Mouse (Mus musculus) heart, embryonic 14.5 days (tissue): ENCODE data around the gene Trim40. TPM values are rescaled to one million over a fixed set of nuclear protein-coding genes. Genes with fewer than 3 reads are reported as not detected.

Experiments
- ATAC-seq: fragments of 200-750 bp; cut with Nextera tagmentation; 2 replicates; pipeline ENCODE4 v1.8.0; 2017; ENCODE audit warnings: low read depth, moderate TSS enrichment; ENCODE audit not compliant: insufficient number of reproducible peaks, insufficient read depth, low FRiP score
- H3K27ac ChIP-seq, 2 experiments: fragments of 200-500 bp in 1 of 2; fragments of 300-500 bp in 1 of 2; sonication (generic) in 1 of 2; replicated peaks in 1 of 2; 2 replicates each; pipeline ENCODE4 v1.5.1; 2012 to 2014; ENCODE audit warnings: low read depth in 2 of 2, low read length in 2 of 2, control low read depth in 1 of 2, mild to moderate bottlenecking in 1 of 2, mixed read lengths in 1 of 2; ENCODE audit not compliant: control insufficient read depth in 1 of 2, insufficient read depth in 1 of 2
- H3K27me3 ChIP-seq: fragments of 300-500 bp; sonication (generic); 2 replicates; pipeline ENCODE4 v1.6.1; 2014; ENCODE audit warnings: mild to moderate bottlenecking, low read length, control low read depth; ENCODE audit not compliant: control insufficient read depth, insufficient read depth
- H3K36me3 ChIP-seq: fragments of 300-500 bp; sonication (generic); 2 replicates; pipeline ENCODE4 v1.6.1; 2014; ENCODE audit warnings: mild to moderate bottlenecking, control low read depth, low read length, mixed read lengths; ENCODE audit not compliant: control insufficient read depth, insufficient read depth
- H3K4me1 ChIP-seq, 2 experiments: fragments of 200-500 bp in 1 of 2; fragments of 300-500 bp in 1 of 2; sonication (generic) in 1 of 2; 2 replicates each; pipeline ENCODE4 v1.6.1; 2012 to 2014; ENCODE audit warnings: low read length in 2 of 2, control low read depth in 1 of 2, mixed read lengths in 1 of 2; ENCODE audit not compliant: control insufficient read depth in 2 of 2, insufficient read depth in 2 of 2
- H3K4me2 ChIP-seq: fragments of 300-500 bp; sonication (generic); 2 replicates; pipeline ENCODE4 v1.6.1; 2014; ENCODE audit warnings: mild to moderate bottlenecking, low read length
- H3K4me3 ChIP-seq, 2 experiments: fragments of 200-500 bp in 1 of 2; fragments of 300-500 bp in 1 of 2; sonication (generic) in 1 of 2; 2 replicates each; pipeline ENCODE4 v1.5.1; 2012 to 2014; ENCODE audit warnings: low read length in 2 of 2, mild to moderate bottlenecking in 2 of 2, control low read depth in 1 of 2, low read depth in 1 of 2, moderate library complexity in 1 of 2; ENCODE audit not compliant: control insufficient read depth in 1 of 2, insufficient read depth in 1 of 2
- H3K9ac ChIP-seq: fragments of 300-500 bp; sonication (generic); 2 replicates; pipeline ENCODE4 v1.6.1; 2014; ENCODE audit warnings: mild to moderate bottlenecking, low read length
- H3K9me3 ChIP-seq: fragments of 300-500 bp; sonication (generic); 2 replicates; pipeline ENCODE4 v1.6.1; 2016; ENCODE audit warnings: low read length, control low read depth; ENCODE audit not compliant: control insufficient read depth
- WGBS: fragments of 180-500 bp; shearing (Covaris S2); extraction: QIAGEN DNeasy Blood & Tissue Kit; methylation state at CpG from one replicate; pipeline ENCODE4 v1.1.7; 2014; 5-methylcytosine and 5-hydroxymethylcytosine counted together
- polyA plus RNA-seq: library from polyadenylated mRNA; unstranded; fragments of >200 nt; fragmentation: Nextera tagmentation; extraction: Ambion mirVana; gene quantifications from 2 replicates; pipeline ENCODE4 v1.2.1, GENCODE M21; 2014

Gene Trim40
- polyA plus RNA-seq, 1 experiment from 2014 or later = not detected

- H3K27ac ChIP-seq = no peak overlapping the region
- WGBS = 79% methylated on average over 5 of the region's 5 CpGs
- 0 out of 2 replicates have a peak, but pooled peaks cover 3% of the 10 kb centered on the region for H3K36me3 ChIP-seq
- no peaks in the 10 kb centered on the region for H3K27me3 ChIP-seq
- no peak overlapping the region for H3K4me2 ChIP-seq
- ATAC-seq = no peak
- H3K9me3 ChIP-seq = no peaks in the 10 kb centered on the region
- no peak overlapping the region for H3K4me3 ChIP-seq
- H3K9ac ChIP-seq = no peak overlapping the region
- H3K4me1 ChIP-seq = peaks cover 6 to 24% of the 10 kb centered on the region in 2 experiments; a peak in 3 of 4 replicates
Measured at GRCm38 (mm10) chr17:36839001-36839400, 50.9 kb downstream of the Trim40 start.

- Histone ChIP-seq H3K9me3 (no peaks in the 10 kb centered on the region), H3K27ac (peak within 1 kb of the TSS; percentile 83 to 93), H3K4me1 (peaks cover 6 to 15% of the 10 kb centered on the region in 2 experiments; a peak in 3 of 4 replicates), H3K27me3 (no peaks in the 10 kb centered on the region), H3K4me3 (peak within 1 kb of the TSS; percentile 65 to 75), H3K9ac (peak within 1 kb of the TSS; percentile 88), H3K36me3 (0 out of 2 replicates have a peak, but pooled peaks cover 3% of the 10 kb centered on the region), H3K4me2 (peak within 1 kb of the TSS; percentile 78)
- 0% methylated on average over 55 of the region's 58 CpGs for WGBS
- peak; percentile 99 for ATAC-seq
Measured at GRCm38 (mm10) chr17:36836874-36837647, 52.9 kb downstream of the Trim40 start, which contains the start of gene Trim26. Gene Trim26, plus strand, starts transcription at chr17:36837134.

- peaks cover 6 to 15% of the 10 kb centered on the region in 2 experiments; a peak in 3 of 4 replicates for H3K4me1 ChIP-seq
- peak overlapping the region; percentile 74 for H3K9ac ChIP-seq
- H3K36me3 ChIP-seq = 0 out of 2 replicates have a peak, but pooled peaks cover 3% of the 10 kb centered on the region
- no peaks in the 10 kb centered on the region for H3K27me3 ChIP-seq
- peak overlapping the region; percentile 78 for H3K4me2 ChIP-seq
- H3K9me3 ChIP-seq = no peaks in the 10 kb centered on the region
- H3K4me3 ChIP-seq = peak overlapping the region; percentile 57 to 65
- peak overlapping the region; percentile 83 to 93 for H3K27ac ChIP-seq
- no peak for ATAC-seq
- WGBS = 18% methylated on average over 3 of the region's 3 CpGs
Measured at GRCm38 (mm10) chr17:36836427-36836812, 53.5 kb downstream of the Trim40 start.

GRCm38 (mm10) chr17:36835591-36836426 lies 54.1 kb downstream of the Trim40 start:
- Histone ChIP-seq H3K9ac (peak overlapping the region; percentile 74), H3K9me3 (no peaks in the 10 kb centered on the region), H3K36me3 (0 out of 2 replicates have a peak, but pooled peaks cover 3% of the 10 kb centered on the region), H3K27me3 (no peaks in the 10 kb centered on the region), H3K4me2 (peak overlapping the region; percentile 78), H3K27ac (peak overlapping the region; percentile 83 to 93), H3K4me3 (peak overlapping the region; percentile 57 to 65; a peak in 3 of 4 replicates), H3K4me1 (peaks cover 6 to 15% of the 10 kb centered on the region in 2 experiments; a peak in 3 of 4 replicates)
- ATAC-seq = no peak
- WGBS = 30% methylated on average over 12 of the region's 12 CpGs

GRCm38 (mm10) chr17:36832694-36833093 lies 57.2 kb downstream of the Trim40 start:
- Histone ChIP-seq H3K4me2 (no peak overlapping the region), H3K9me3 (no peaks in the 10 kb centered on the region), H3K27ac (no peak overlapping the region), H3K4me3 (no peak overlapping the region), H3K4me1 (peaks cover 6 to 8% of the 10 kb centered on the region in 2 experiments; a peak in 3 of 4 replicates), H3K27me3 (peaks cover 4% of the 10 kb centered on the region; the same call in 1 of the 2 replicates), H3K36me3 (no peaks in the 10 kb centered on the region), H3K9ac (no peak overlapping the region)
- WGBS = 49% methylated on average over 4 of the region's 4 CpGs
- no peak for ATAC-seq

Other genes starting within 250 kb of the Trim40 start
- gene H2-M9, start 247.5 kb downstream of the Trim40 start, polyA plus RNA-seq = not detected in 2 replicates
- not detected in 2 replicates for gene H2-M1, start 217.9 kb downstream of the Trim40 start, polyA plus RNA-seq
- gene H2-M10.5, start 117.2 kb downstream of the Trim40 start, polyA plus RNA-seq = not detected in 2 replicates
- gene H2-M10.6, start 78.0 kb downstream of the Trim40 start, polyA plus RNA-seq = not detected in 2 replicates
- gene Trim26, start 53.0 kb downstream of the Trim40 start, polyA plus RNA-seq = 17.6 and 18.8 TPM in 2 replicates
- gene Trim15, start 22.9 kb downstream of the Trim40 start, polyA plus RNA-seq = 0.19 TPM in 1 of 2 replicates, not detected in the other
- 4.7 and 6.8 TPM in 2 replicates for gene Trim10, start 20.5 kb downstream of the Trim40 start, polyA plus RNA-seq
- not detected in 2 replicates for gene Trim31, start 8.0 kb upstream of the Trim40 start, polyA plus RNA-seq
- 0.24 and 0.45 TPM in 2 replicates for gene Rnf39, start 52.8 kb upstream of the Trim40 start, polyA plus RNA-seq
- 95.7 and 98.4 TPM in 2 replicates for gene Ppp1r11, start 61.6 kb upstream of the Trim40 start, polyA plus RNA-seq
- 42.0 and 43.9 TPM in 2 replicates for gene Znrd1, start 68.4 kb upstream of the Trim40 start, polyA plus RNA-seq
- gene Znrd1as, start 68.5 kb upstream of the Trim40 start, polyA plus RNA-seq = 8.1 and 8.6 TPM in 2 replicates
- 0.32 TPM in 1 of 2 replicates, not detected in the other for gene 2410137M14Rik, start 91.1 kb upstream of the Trim40 start, polyA plus RNA-seq
- 0.23 and 0.75 TPM in 2 replicates for gene H2-M5, start 99.4 kb upstream of the Trim40 start, polyA plus RNA-seq
- gene Zfp57, start 111.0 kb upstream of the Trim40 start, polyA plus RNA-seq = 38.3 and 43.4 TPM in 2 replicates
- 0.15 TPM in 1 of 2 replicates, not detected in the other for gene Mog, start 133.3 kb upstream of the Trim40 start, polyA plus RNA-seq
- gene Gabbr1, start 155.8 kb upstream of the Trim40 start, polyA plus RNA-seq = 3.6 and 8.0 TPM in 2 replicates
- not detected in 2 replicates for gene Olfr90, start 198.4 kb upstream of the Trim40 start, polyA plus RNA-seq
- not detected in 2 replicates for gene Olfr91, start 208.2 kb upstream of the Trim40 start, polyA plus RNA-seq
- gene Olfr92, start 230.0 kb upstream of the Trim40 start, polyA plus RNA-seq = not detected in 2 replicates